Mouse (Mus musculus): ENCODE measurements at regions not wholly inside any gene's neighbourhood (a gene's known extent, or its start where the extent isn't known, plus 50 kb on each side); places are given as distances from the start of the nearest gene placed in this dataset.

DNA sequence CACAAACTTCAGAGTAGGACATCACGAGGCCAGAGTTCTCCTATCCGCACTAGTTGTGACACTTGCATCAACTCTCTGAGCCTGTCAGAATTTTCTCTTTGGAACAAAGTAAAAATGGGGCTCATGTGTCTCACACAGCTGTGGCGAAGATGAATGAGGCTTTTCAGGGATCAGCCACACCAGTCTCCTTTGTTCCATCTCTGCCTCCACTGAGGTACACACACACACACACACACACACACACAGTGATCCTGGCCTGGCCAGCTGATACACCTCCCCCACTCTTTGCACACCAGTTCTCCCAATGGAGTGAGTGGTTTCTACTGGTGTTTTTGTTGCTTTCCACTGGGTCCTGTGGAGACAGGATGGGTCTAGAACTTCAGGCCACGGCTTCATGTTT lies 105.9 kb upstream of the D7Ertd443e start:
- H3K4me1 ChIP-seq (replicated peaks; ENCODE audit: control insufficient read depth, insufficient read depth, low read length) = no peaks in the 10 kb centered on the region
- H3K4me3 ChIP-seq (ENCODE audit: low read depth, low read length) = no peak overlapping the region
- H3K27ac ChIP-seq (ENCODE audit: low read depth, low read length) = no peak overlapping the region
- H3K36me3 ChIP-seq (ENCODE audit: control insufficient read depth, insufficient read depth, low read length) = no peaks in the 10 kb centered on the region
- ATAC-seq (replicated peaks; ENCODE audit: low FRiP score) = no peak
- no peaks in the 10 kb centered on the region for H3K27me3 ChIP-seq (ENCODE audit: control insufficient read depth, insufficient read depth, low read length)
- no peaks in the 10 kb centered on the region for H3K9me3 ChIP-seq (ENCODE audit: control insufficient read depth, low read length)
- H3K4me2 ChIP-seq (ENCODE audit: low read depth, low read length, severe bottlenecking) = no peak overlapping the region
- no peak for DNase-seq (ENCODE audit: low spot score)
- H3K9ac ChIP-seq (ENCODE audit: low read length) = no peak overlapping the region
- WGBS = 60% methylated on average over 4 of the region's 4 CpGs

- no peaks in the 10 kb centered on the region for H3K36me3 ChIP-seq (ENCODE audit: control insufficient read depth, insufficient read depth, low read length)
- H3K27ac ChIP-seq (ENCODE audit: low read depth, low read length) = no peak overlapping the region
- DNase-seq (ENCODE audit: low spot score) = no peak
- no peak overlapping the region for H3K4me2 ChIP-seq (ENCODE audit: low read depth, low read length, severe bottlenecking)
- H3K27me3 ChIP-seq (ENCODE audit: control insufficient read depth, insufficient read depth, low read length) = no peaks in the 10 kb centered on the region
- ATAC-seq (replicated peaks; ENCODE audit: low FRiP score) = no peak
- no peak overlapping the region for H3K4me3 ChIP-seq (ENCODE audit: low read depth, low read length)
- no peaks in the 10 kb centered on the region for H3K9me3 ChIP-seq (ENCODE audit: control insufficient read depth, low read length)
- no peaks in the 10 kb centered on the region for H3K4me1 ChIP-seq (replicated peaks; ENCODE audit: control insufficient read depth, insufficient read depth, low read length)
- 79% methylated on average over 11 of the region's 11 CpGs for WGBS
- no peak overlapping the region for H3K9ac ChIP-seq (ENCODE audit: low read length)
Observed at GRCm38 (mm10) chr7:134497219-134497618, 111.8 kb upstream of the D7Ertd443e start.

- H3K4me2 ChIP-seq (ENCODE audit: low read depth, low read length, severe bottlenecking) = no peak overlapping the region
- ATAC-seq (replicated peaks; ENCODE audit: low FRiP score) (no peak), DNase-seq (ENCODE audit: low spot score) (no peak)
- no peaks in the 10 kb centered on the region for H3K27me3 ChIP-seq (ENCODE audit: control insufficient read depth, insufficient read depth, low read length)
- no peak overlapping the region for H3K4me3 ChIP-seq (ENCODE audit: low read depth, low read length)
- no peak overlapping the region for H3K9ac ChIP-seq (ENCODE audit: low read length)
- H3K9me3 ChIP-seq (ENCODE audit: control insufficient read depth, low read length) = no peaks in the 10 kb centered on the region
- no peaks in the 10 kb centered on the region for H3K4me1 ChIP-seq (replicated peaks; ENCODE audit: control insufficient read depth, insufficient read depth, low read length)
- WGBS = 82% methylated on average over 4 of the region's 4 CpGs
- H3K27ac ChIP-seq (ENCODE audit: low read depth, low read length) = no peak overlapping the region
- no peaks in the 10 kb centered on the region for H3K36me3 ChIP-seq (ENCODE audit: control insufficient read depth, insufficient read depth, low read length)
Observed at GRCm38 (mm10) chr7:134497870-134498269, 112.4 kb upstream of the D7Ertd443e start.

DNA sequence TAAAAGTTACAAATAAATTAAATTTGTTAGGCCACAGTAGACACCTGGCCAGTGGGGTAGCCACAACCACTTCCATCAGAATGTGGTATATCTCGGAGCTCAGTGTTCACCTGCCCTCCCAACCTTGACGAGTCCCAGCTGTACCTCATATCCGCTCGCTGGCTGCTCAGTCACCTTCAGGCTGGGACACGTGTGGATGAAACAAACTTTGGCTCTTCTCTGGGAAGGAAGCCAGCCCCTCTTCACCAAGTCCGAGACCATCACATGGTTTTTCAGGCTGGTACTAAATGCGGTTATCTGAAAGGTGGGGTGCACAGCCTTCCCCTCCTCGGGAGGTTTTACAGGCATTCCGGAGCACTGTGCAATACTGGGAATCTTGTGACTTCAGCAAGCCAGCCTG lies 113.3 kb upstream of the D7Ertd443e start:
- H3K4me1 ChIP-seq (replicated peaks; ENCODE audit: control insufficient read depth, insufficient read depth, low read length) = no peaks in the 10 kb centered on the region
- no peak for DNase-seq (ENCODE audit: low spot score)
- no peak overlapping the region for H3K9ac ChIP-seq (ENCODE audit: low read length)
- H3K4me3 ChIP-seq (ENCODE audit: low read depth, low read length) = no peak overlapping the region
- no peaks in the 10 kb centered on the region for H3K36me3 ChIP-seq (ENCODE audit: control insufficient read depth, insufficient read depth, low read length)
- H3K9me3 ChIP-seq (ENCODE audit: control insufficient read depth, low read length) = no peaks in the 10 kb centered on the region
- WGBS = 79% methylated on average over 9 of the region's 9 CpGs
- no peak overlapping the region for H3K4me2 ChIP-seq (ENCODE audit: low read depth, low read length, severe bottlenecking)
- no peak for ATAC-seq (replicated peaks; ENCODE audit: low FRiP score)
- no peak overlapping the region for H3K27ac ChIP-seq (ENCODE audit: low read depth, low read length)
- no peaks in the 10 kb centered on the region for H3K27me3 ChIP-seq (ENCODE audit: control insufficient read depth, insufficient read depth, low read length)

- DNase-seq (ENCODE audit: low spot score) (no peak), ATAC-seq (replicated peaks; ENCODE audit: low FRiP score) (no peak)
- no peak overlapping the region for H3K9ac ChIP-seq (ENCODE audit: low read length)
- 48% methylated on average over 4 of the region's 4 CpGs for WGBS
- no peaks in the 10 kb centered on the region for H3K9me3 ChIP-seq (ENCODE audit: control insufficient read depth, low read length)
- no peaks in the 10 kb centered on the region for H3K27me3 ChIP-seq (ENCODE audit: control insufficient read depth, insufficient read depth, low read length)
- H3K4me2 ChIP-seq (ENCODE audit: low read depth, low read length, severe bottlenecking) = no peak overlapping the region
- no peak overlapping the region for H3K27ac ChIP-seq (ENCODE audit: low read depth, low read length)
- no peaks in the 10 kb centered on the region for H3K4me1 ChIP-seq (replicated peaks; ENCODE audit: control insufficient read depth, insufficient read depth, low read length)
- H3K4me3 ChIP-seq (ENCODE audit: low read depth, low read length) = no peak overlapping the region
- no peaks in the 10 kb centered on the region for H3K36me3 ChIP-seq (ENCODE audit: control insufficient read depth, insufficient read depth, low read length)
Observed at GRCm38 (mm10) chr7:134499429-134499828, 114.0 kb upstream of the D7Ertd443e start.

DNA sequence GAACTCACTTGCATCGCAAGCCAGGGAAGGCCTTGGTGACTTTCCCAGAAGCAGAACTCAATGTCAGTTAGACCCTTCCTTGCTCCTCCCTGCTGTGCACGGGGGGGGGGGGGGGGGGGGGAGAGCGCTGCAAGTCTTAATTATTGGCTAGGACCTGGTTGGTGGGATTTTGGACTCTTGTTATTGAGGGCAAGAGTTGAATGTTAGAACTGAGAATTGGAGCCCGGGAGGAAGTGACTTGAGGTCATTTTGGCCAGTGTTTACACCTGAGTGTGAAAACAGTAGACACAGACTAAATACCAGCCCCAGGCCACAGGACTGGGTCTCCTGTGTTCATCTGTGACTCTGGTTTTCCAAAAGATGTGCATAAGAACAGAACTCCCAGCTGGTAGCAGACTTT lies 114.7 kb upstream of the D7Ertd443e start:
- H3K27me3 ChIP-seq (ENCODE audit: control insufficient read depth, insufficient read depth, low read length) = no peaks in the 10 kb centered on the region
- 60% methylated on average over 3 of the region's 4 CpGs for WGBS
- ATAC-seq (replicated peaks; ENCODE audit: low FRiP score) = no peak
- no peak overlapping the region for H3K9ac ChIP-seq (ENCODE audit: low read length)
- H3K36me3 ChIP-seq (ENCODE audit: control insufficient read depth, insufficient read depth, low read length) = no peaks in the 10 kb centered on the region
- H3K27ac ChIP-seq (ENCODE audit: low read depth, low read length) = no peak overlapping the region
- no peaks in the 10 kb centered on the region for H3K9me3 ChIP-seq (ENCODE audit: control insufficient read depth, low read length)
- DNase-seq (ENCODE audit: low spot score) = no peak
- H3K4me2 ChIP-seq (ENCODE audit: low read depth, low read length, severe bottlenecking) = no peak overlapping the region
- H3K4me1 ChIP-seq (replicated peaks; ENCODE audit: control insufficient read depth, insufficient read depth, low read length) = no peaks in the 10 kb centered on the region
- no peak overlapping the region for H3K4me3 ChIP-seq (ENCODE audit: low read depth, low read length)

- ATAC-seq (replicated peaks; ENCODE audit: low FRiP score) = peak; percentile 75
- 17% methylated on average over 1 of the region's 1 CpGs for WGBS
- Histone ChIP-seq H3K27me3 (ENCODE audit: control insufficient read depth, insufficient read depth, low read length) (no peaks in the 10 kb centered on the region), H3K9ac (ENCODE audit: low read length) (no peak overlapping the region), H3K4me2 (ENCODE audit: low read depth, low read length, severe bottlenecking) (no peak overlapping the region), H3K4me1 (replicated peaks; ENCODE audit: control insufficient read depth, insufficient read depth, low read length) (no peaks in the 10 kb centered on the region), H3K4me3 (ENCODE audit: low read depth, low read length) (no peak overlapping the region), H3K36me3 (ENCODE audit: control insufficient read depth, insufficient read depth, low read length) (no peaks in the 10 kb centered on the region), H3K27ac (ENCODE audit: low read depth, low read length) (no peak overlapping the region), H3K9me3 (ENCODE audit: control insufficient read depth, low read length) (no peaks in the 10 kb centered on the region)
- no peak for DNase-seq (ENCODE audit: low spot score)
Observed at GRCm38 (mm10) chr7:134501079-134501478, 115.6 kb upstream of the D7Ertd443e start.

GRCm38 (mm10) chr7:134510333-134510928 lies 125.0 kb upstream of the D7Ertd443e start:
- DNase-seq (ENCODE audit: low spot score) (no peak), ATAC-seq (replicated peaks; ENCODE audit: low FRiP score) (no peak)
- H3K36me3 ChIP-seq (ENCODE audit: control insufficient read depth, insufficient read depth, low read length) = no peaks in the 10 kb centered on the region
- H3K27ac ChIP-seq (ENCODE audit: low read depth, low read length) = no peak overlapping the region
- H3K4me2 ChIP-seq (ENCODE audit: low read depth, low read length, severe bottlenecking) = no peak overlapping the region
- H3K9me3 ChIP-seq (ENCODE audit: control insufficient read depth, low read length) = no peaks in the 10 kb centered on the region
- H3K27me3 ChIP-seq (ENCODE audit: control insufficient read depth, insufficient read depth, low read length) = no peaks in the 10 kb centered on the region
- WGBS = 83% methylated on average over 6 of the region's 6 CpGs
- H3K4me1 ChIP-seq (replicated peaks; ENCODE audit: control insufficient read depth, insufficient read depth, low read length) = no peaks in the 10 kb centered on the region
- H3K4me3 ChIP-seq (ENCODE audit: low read depth, low read length) = no peak overlapping the region
- no peak overlapping the region for H3K9ac ChIP-seq (ENCODE audit: low read length)

- Histone ChIP-seq H3K4me2 (ENCODE audit: low read depth, low read length, severe bottlenecking) (no peak overlapping the region), H3K9me3 (ENCODE audit: control insufficient read depth, low read length) (no peaks in the 10 kb centered on the region), H3K27ac (ENCODE audit: low read depth, low read length) (no peak overlapping the region), H3K4me3 (ENCODE audit: low read depth, low read length) (no peak overlapping the region), H3K4me1 (replicated peaks; ENCODE audit: control insufficient read depth, insufficient read depth, low read length) (no peaks in the 10 kb centered on the region), H3K27me3 (ENCODE audit: control insufficient read depth, insufficient read depth, low read length) (no peaks in the 10 kb centered on the region), H3K9ac (ENCODE audit: low read length) (no peak overlapping the region), H3K36me3 (ENCODE audit: control insufficient read depth, insufficient read depth, low read length) (no peaks in the 10 kb centered on the region)
- DNase-seq (ENCODE audit: low spot score) (no peak), ATAC-seq (replicated peaks; ENCODE audit: low FRiP score) (no peak)
- WGBS = 89% methylated on average over 9 of the region's 9 CpGs
Observed at GRCm38 (mm10) chr7:134519372-134519975, 134.0 kb upstream of the D7Ertd443e start.

Measured in forebrain, embryonic 11.5 days (tissue).